Mouse (Mus musculus) activated CD4-positive, CD25-positive, alpha-beta regulatory T cell, adult 4 months (primary cell): Measurements from ENCODE around the gene A730061H03Rik. TPM values are rescaled to one million over a fixed set of nuclear protein-coding genes. Genes with fewer than 3 reads are reported as not detected.

Source experiments
- ATAC-seq: one replicate; pipeline ENCODE4 v1.8.0; 2017
- polyA plus RNA-seq, 2 experiments: library from polyadenylated mRNA; unstranded; fragments of 100-300 nt; shearing (Covaris generic); gene quantifications; one replicate each; pipeline ENCODE4 v1.2.1; 2017

The A730061H03Rik gene
- polyA plus RNA-seq, 2 experiments from 2014 or later, result not detected

DNA sequence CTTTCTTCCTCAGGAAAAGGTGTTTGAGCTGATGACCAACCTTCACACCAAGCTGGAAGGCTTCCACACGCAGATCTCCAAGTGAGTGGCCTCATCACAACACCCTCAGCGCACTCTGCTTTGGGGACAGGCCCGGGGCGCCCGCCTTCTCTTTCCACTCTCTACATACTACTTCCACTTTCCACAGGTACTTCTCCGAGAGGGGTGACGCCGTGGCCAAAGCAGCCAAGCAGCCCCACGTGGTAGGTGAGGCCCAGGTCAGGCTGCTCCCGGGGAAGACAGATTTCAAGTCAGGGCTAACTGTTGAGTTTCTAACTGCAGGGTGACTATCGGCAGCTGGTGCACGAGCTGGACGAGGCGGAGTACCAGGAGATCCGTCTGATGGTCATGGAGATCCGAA lies 20.5 kb upstream of the A730061H03Rik start:
- no peak for ATAC-seq

DNA sequence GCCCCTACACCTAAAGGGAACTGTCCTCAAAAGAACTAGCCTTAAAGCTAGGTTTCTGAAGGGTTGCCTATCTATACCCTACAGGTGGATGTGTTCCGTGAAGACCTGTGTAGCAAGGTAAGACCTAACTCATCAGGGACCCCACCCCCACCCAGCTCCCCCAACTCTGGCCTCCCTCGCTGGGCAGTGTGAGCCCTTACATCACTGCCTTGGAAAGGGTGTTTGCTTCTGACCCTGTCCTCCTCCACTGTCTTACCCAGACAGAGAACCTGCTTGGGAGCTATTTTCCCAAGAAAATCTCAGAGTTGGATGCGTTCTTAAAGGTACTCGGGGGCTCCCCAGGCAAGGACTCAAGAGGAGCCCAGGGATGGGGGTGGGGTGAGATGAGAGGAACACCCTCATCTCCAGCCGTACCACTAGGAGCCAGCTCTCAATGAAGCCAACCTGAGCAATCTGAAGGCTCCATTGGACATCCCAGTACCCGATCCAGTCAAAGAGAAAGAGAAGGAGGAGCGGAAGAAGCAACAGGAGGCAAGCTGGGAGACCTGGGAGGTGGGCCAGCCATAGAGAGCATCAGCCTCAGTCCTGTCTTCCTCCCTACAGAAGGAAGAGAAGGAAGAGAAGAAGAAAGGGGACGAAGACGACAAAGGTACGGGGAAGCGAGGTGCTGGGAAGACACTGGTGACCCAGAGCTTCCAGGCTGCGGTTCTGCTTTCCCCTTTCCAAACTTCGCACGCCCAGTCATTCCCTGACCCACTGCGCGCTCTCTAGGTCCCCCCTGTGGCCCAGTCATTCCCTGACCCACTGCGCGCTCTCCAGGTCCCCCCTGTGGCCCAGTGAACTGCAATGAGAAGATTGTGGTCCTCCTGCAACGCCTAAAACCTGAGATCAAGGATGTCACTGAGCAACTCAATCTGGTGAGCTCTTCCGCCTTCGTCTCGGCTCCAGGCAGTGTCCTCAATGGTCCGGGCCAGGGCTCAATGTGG lies 19.6 kb upstream of the A730061H03Rik start:
- no peak for ATAC-seq

DNA sequence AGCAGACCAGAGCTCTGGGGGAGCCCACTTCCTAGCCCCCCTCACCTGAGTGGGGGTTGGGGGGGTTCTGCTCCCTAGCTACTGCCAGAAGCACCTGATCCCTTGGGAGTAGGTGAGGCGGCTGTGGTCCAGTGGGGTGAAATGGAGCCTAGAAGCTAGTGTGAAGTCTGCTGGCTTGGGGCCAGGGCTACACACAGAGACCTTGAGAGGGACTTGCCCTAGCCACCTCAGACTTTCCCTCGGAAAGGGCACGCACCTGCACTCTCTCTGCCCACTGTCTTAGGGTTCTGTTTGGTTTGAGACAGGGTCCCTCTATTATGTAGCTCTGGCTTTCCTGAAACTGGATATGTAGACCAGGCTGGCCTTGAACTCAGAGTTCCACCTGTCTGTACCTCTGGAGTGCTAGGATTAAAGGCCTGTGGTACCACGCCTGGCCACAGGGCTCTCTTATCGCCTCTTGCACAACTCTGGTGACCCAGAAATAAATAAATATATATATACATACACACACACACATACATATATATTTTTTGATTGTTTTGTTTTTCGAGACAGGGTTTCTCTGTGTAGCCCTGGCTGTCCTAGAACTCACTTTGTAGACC lies 18.6 kb upstream of the A730061H03Rik start:
- peak; percentile 53 for ATAC-seq

DNA sequence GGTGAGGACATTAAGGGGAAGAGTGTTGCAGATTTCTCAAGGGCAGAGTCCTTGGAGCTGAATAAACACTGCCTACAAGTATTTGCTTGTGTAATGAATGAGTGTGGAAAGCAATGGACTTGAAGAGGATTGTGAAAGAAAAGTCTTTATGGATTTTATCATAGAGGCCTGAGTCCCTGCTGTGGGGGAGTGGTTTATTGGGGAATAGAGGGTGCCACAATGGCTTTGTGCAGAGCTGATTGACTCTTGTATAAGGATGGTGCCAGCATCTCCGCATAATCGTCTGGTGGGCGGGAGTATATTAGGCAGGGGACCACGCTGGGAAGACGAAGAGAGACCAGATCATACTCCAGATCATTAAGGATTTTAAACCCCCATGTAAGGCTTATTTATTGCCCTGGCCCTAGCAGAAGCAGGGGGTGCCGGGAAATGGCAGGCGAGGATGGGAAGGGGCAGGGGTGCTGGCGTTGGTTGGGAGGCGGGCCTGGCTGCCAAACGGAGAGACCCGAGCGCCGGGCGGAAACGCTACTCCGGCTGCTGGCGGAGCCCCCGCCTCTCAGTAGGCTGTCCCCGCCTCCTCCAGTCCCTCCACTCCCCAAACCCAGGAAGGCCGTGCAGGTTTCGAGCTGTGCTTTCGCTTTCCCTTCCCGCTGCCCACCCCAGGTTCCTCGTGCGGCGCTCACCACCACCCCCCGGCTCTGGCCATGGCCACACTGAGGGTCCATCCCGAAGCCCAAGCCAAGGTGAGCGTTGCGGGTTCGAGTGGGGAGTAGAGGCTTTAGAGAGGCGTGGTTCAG lies 17.9 kb upstream of the A730061H03Rik start, which contains the start of gene Psme1:
Gene Psme1 (plus strand): TSS at position 253 of the 797 bp plus-strand sequence.
- peak; percentile 95 for ATAC-seq

DNA sequence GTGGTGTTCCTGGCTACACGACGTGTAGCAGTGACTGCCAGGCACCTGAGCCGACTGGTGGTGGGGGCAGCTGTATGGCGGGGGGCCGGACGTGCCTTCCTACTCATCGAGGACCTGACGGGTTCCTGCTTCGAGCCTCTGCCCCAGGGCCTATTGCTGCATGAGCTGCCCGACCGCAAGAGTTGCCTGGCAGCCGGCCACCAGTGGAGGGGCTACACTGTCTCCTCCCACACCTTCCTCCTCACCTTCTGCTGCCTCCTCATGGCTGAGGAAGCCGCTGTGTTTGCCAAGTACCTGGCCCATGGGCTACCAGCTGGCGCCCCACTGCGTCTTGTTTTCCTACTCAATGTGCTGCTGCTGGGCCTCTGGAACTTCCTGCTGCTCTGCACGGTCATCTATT lies 16.2 kb upstream of the A730061H03Rik start:
- no peak for ATAC-seq

DNA sequence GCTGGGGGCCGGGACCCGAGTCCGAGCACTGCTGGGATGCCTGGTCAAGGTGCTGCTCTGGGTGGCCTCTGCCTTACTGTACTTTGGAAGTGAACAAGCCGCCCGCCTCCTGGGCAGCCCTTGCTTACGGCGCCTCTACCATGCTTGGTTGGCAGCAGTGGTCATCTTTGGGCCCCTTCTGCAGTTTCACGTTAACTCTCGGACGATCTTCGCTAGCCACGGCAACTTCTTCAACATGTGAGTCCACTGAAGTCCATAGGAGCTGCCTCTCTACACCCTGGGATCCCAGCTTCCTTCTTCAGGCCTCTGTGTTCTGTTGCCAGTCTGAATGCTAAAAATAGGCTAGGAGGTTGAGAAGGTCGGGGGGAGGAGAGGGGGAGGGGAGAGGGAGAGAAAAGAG lies 15.5 kb upstream of the A730061H03Rik start:
- no peak for ATAC-seq

DNA sequence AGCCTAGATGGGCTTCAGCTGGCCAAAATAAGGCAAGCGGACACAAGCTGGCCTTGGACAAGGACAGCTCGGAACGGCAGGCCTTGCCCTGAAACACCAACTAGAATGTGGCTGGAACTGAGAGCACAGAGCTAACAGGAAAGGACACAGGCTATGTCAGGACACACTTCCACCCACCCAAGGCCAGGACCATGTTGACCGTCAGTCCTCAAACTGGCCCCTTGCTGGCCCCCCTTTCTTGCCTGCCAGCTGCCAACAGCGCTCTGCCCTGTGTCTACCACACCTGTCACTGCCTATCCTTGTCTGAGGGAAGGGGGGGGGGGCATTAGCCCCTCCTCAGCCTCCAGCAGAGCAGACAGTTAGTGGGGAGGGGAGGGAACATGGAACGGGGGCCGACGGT lies 15.1 kb upstream of the A730061H03Rik start, which contains the start of gene Fitm1:
Gene Fitm1 (plus strand): TSS at position 316 of the 400 bp plus-strand sequence.
- no peak for ATAC-seq

DNA sequence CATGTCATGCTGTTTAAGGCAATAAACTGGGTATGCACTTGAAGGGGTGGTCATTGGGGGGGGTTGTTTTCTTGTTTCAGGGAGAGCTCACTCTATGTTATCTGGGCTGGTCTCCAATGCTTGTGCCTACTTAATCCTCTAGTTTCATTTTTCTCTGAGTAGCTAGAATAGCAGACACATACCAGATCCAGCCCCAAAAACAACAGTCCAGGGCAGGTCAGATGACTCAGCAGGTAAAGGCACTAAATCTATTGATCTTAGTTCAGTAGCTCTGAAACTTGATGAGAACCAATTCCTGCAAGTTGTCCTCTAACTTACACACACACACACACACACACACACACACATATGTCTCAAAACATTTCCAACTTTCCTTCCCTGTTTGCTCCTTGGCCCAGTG lies 11.6 kb upstream of the A730061H03Rik start:
- no peak for ATAC-seq

DNA sequence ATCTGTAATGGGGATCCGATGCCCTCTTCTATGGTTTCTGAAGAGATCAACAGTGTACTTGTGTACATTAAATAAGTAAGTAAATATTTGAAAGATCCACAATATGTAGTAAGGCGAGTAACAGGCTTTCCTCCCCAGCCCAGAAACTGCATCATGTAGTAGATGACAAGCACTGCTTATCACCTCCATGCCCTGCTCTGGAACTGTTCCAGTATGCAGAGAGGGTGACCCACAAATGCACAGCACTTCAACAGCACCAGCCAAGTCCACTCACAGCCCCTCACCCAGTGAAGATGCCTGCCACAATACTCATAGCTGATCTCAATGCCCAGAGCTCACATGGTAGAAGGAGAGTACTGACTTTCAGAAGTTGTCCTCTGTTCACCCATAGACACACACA lies 10.4 kb upstream of the A730061H03Rik start:
- no peak for ATAC-seq

DNA sequence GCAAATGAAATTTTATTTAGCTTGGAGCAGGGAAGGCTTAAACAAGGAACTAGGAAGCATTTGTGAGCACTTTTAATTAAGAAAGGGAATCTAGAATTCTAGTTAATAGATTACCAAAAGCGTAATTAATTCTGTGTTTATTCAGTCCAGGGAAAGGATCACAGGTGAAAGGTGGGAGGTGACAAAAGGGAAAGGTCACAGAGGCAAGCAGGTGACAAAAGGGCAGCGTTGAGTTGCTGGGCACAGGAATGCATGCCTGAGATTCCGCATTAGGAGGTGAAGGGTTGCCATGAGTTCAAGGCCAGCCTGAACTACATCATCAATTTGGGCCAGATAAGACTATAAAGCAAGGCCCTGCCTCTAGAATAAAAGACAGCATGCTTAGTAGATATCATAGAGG lies 7.3 kb upstream of the A730061H03Rik start:
- ATAC-seq, result no peak

DNA sequence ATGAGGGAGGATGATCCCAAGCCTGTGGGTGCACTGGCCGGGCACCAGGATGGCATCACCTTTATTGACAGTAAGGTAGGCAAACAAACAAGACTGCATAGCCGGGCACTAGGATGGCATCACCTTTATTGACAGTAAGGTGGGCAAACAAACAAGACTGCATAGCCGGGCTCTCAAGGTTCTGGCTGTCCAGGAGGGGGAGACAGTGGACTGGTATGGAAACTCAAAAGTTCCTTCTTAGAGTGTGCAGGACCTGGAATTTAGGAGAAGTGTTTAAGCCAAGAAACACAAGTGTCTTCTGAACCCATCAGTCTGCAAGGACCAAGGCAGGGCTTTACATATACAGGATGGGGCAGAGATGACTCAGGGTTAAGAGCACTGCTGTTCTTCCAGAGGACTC lies 5.5 kb upstream of the A730061H03Rik start:
- ATAC-seq, result no peak

DNA sequence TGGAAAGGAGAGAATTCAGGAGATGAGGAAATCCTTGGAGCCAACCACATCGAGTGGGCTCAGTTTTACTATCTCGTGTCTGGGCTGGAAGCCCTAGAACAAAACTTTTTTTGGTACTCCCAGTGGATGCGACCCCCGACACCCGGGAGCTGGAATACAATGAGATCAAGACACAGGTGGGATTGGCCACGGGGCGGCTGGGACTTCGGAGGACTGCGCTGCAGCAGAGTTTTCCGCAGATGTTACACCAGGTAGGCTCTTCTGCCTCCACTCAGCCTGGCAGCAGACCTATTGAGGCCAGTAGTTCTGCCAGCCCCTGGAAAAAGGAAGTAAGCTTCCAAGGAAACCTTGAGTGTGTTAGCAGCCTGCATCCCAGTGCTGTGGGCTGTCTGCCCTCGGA lies 3.0 kb upstream of the A730061H03Rik start:
- ATAC-seq, result no peak

DNA sequence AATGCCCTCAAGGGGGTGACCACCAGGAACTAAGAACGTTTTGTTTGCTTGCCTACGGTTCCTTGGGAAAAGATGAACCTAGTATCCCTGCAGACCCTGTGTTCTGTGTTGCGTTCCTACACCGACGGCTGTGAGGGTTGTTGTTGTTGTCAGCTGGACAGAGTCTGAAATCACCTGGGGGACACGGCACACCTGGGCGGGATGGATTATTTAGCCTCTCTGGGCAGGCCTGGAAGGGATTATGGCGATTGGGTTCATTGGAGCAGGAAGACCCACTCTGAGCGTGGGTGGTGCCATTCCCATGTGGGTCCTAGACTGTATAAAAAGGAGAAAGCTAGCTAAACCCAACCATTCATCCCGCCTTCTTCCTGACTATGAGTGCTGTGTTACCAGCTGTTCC lies 1.7 kb upstream of the A730061H03Rik start:
- ATAC-seq, result no peak

DNA sequence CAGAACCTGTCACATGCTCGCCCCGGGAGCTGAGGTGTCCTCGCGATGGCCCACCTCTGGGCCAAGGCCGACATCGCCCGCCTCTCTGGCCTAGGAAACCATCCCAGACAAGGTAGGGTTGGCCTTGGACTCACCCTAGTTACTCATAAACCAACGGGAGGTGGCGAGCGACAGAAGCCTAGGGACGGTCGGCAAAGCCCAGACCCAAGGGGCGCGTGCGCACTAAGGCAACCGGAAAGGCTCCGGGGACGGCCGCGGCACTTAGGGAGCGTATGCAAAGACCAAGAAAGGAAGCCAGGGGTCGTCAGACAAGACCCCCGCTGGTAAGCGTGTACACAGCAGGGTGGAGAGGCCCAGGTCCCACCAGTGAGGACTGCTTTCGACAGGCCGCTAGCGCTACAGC lies 406 bp downstream of the A730061H03Rik start, which contains the start of gene Dcaf11:
Gene Dcaf11 (plus strand): TSS at position 208 of the 403 bp plus-strand sequence.
- peak; percentile 32 for ATAC-seq

DNA sequence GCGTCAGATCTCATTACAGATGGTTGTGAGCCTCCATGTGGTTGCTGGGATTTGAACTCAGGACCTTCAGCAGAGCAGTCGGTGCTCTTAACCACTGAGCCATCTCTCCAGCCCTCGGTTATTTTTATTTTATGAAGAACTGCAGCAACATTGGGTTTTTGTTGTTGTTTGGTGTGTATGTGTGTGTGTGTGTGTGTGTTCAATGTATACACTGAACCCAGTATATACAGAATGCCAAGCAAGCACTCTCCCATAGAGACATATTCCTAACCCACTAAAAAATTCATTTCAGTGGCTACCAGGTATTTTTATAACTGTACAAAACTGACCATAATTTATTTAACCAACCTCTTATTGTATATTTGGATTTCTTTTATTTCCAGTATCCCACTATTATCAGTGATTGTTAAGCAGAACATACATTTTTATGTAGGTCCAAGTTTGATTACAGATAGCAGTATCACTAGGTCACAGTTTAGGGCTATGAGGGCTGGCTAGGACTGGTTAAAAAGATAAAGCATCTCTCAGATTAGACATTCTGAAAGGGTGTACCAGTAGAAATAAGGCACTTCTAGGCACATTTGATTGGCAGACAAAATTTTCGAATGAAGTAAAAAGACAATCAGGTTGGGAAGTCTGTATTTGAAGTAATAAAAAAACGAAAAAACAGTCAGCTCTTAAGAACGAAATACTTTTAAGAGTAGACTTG lies 1.3 kb downstream of the A730061H03Rik start:
- ATAC-seq, result no peak

DNA sequence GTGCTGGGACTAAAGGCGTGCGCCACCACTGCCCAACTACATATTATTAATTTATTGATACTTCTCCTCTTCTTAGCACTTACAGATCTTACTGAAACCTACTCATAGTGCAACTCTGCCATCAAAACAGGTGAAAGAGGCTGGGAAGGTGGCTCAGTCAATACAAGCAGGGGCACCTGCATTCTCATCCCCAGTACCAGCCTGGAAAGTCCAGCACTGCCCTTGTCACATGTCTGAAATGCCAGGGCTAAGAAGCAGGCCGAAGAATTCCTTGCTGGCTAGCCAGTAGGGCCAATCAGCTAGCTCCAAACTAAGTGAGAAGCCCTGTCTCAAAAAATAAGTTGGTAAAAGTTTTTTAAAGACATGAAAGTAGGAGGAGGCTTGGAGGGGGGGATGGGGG lies 2.6 kb downstream of the A730061H03Rik start:
- ATAC-seq, result no peak

DNA sequence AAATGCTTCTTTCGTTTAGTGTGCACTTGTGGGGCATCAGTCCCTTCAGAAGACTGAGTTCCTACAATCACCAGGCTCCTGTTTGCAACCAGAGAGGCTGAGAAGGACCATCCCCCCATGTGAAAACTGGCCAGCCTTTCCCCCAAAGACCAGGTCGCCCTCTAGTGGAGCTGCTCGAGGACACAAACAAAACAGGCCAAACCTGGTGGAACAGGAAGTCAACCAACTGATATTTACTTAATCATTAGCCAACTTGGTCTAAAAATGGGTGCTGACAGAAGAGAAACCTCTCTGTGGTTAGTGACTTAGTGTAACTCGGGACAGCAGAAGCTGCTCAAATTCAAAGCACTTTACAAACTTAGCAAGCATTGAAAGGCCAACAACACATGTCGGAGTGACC lies 3.2 kb downstream of the A730061H03Rik start:
- ATAC-seq, result no peak

DNA sequence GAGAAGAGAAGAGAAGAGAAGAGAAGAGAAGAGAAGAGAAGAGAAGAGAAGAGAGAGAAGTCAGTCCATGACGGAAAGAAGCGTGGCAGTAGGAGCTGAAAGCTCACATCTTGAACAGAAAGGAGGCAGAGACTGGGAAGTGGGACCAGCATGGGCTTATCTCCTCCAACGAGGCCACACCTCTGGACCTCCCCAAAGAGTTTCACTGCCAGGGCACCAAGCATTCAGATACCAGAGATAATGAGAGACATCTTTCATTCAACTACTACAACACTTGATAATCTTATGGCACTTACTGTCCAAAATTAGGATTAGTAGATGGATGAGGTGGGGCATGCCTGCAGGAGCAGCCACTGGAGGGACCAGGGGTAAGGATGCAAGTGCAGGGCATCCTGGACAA lies 4.4 kb downstream of the A730061H03Rik start:
- ATAC-seq, result no peak

DNA sequence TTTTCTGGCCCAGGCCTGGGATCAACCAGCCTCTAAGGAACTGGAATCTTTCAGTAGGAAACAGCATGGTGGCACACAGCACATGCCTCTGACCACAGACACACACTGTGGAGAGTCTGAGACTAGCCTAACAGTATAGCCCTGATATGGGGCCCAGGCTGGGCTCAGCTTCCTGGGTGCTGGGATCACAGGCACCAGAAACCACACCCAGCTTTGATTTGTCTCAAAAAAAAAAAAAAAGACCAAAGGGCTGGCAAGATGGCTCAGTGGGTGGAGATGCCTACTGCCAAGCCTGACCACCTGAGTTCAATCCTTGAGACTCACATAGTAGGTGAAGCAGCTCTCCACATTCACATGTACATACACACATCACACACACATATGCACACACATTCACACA lies 5.6 kb downstream of the A730061H03Rik start:
- ATAC-seq, result no peak

DNA sequence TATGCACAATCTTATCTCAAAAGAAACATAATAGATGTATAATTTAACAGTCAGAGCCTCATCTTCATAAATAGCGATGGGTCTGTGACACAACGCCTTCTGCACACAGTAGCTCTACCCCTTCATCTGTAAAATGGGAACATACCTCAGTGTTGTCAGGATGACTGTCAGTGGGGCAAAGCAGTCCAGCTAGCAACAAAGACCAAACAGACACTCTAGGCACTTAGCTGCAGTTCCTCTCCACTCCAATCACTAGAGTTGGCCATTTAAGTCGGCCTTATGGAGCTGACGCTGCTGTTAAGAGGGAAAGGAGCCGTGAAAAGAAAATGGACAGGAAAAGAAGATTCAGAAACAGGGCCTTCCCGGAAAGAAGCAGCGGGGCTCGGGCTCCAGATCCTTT lies 8.4 kb downstream of the A730061H03Rik start:
- no peak for ATAC-seq

DNA sequence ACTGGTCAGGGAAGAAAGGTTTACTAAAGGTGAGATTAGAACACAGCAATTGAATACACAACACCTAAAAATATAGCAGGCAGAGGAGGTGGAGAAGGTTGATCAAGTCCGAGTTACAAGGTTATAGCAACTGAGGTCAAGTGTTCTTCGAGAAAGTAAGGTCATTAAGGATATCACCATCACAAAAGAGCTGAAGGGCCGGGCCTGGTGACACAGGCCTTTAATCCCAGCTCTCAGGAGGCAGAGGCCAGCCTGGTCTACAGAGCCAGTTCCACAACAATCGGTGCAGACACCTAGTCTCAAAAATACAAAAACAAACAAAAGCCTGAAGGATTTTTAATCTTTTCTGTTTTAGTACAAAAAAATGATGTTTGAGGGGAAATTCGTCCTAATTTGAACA lies 8.9 kb downstream of the A730061H03Rik start:
- ATAC-seq, result no peak

DNA sequence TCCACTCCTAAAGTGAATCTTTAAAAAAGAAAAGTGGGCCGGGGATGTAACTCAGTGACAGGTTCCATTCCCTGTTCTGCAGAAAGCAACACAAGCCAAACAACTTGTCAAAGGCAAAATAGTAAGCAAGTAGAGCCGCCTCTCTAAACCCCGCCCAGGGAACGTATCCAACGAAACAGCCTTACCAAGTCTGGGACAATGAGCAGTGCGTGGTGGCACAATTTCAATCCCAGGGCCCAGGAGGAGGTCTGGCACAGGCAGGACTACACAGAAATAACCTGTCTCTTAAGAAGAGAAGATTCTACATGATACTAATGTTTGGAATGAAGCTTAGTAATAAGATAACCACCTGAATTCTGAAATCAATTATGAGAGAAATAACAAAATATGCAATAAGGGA lies 10.0 kb downstream of the A730061H03Rik start:
- no peak for ATAC-seq
